Mouse (Mus musculus) cerebral cortex, adult 2 months (tissue): ENCODE measurements around the gene Anks1b.

Experiments used
- WGBS: fragments of 180-500 bp; shearing (Covaris S2); methylation state at CpG from one replicate; pipeline ENCODE4 v1.1.7; 2018; 5-methylcytosine and 5-hydroxymethylcytosine counted together

The Anks1b gene

DNA sequence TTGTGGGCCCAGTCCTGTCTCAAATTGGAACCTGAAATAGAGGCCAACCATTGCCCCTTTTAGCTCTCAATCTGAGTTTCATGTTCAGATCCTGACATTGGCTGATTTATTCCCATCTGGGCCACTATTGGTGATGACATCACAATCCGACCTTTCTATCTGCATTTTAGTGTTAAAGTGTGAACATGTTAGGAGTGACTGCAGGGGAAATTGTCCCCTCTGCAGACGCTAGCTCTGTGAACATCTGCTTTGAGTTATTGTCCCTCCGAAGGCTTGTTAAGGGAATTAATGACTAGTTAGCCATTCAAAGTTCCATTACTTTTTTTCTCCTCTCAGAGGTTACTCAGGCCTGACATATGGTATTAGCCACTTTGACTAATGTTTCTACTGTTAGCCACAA is 810.5 kb downstream of the Anks1b start:
- WGBS, result 66% methylated on average over 3 of the region's 3 CpGs

DNA sequence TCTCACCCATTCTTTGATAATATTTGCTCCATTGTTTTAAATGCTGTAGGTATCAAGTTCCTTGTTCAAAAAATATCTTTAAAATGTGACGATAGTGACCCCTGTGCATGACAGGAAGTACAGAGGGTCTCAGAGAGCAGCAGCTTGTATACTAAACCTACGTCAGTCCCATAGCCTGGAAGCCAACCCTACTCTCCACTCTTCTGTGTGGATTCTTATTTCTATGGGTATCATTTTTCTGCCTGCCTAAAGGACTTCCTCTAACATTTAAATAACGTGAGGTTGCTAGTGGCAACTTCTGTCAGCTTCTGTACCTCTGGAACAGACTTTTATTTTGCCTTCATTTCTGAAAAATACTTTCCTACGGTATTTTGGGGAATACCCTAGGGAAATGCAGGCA is 812.1 kb downstream of the Anks1b start:
- 45% methylated on average over 4 of the region's 4 CpGs for WGBS

- 64% methylated on average over 5 of the region's 5 CpGs for WGBS
Observed at GRCm38 (mm10) chr10:90688153-90688552, 814.8 kb downstream of the Anks1b start.

DNA sequence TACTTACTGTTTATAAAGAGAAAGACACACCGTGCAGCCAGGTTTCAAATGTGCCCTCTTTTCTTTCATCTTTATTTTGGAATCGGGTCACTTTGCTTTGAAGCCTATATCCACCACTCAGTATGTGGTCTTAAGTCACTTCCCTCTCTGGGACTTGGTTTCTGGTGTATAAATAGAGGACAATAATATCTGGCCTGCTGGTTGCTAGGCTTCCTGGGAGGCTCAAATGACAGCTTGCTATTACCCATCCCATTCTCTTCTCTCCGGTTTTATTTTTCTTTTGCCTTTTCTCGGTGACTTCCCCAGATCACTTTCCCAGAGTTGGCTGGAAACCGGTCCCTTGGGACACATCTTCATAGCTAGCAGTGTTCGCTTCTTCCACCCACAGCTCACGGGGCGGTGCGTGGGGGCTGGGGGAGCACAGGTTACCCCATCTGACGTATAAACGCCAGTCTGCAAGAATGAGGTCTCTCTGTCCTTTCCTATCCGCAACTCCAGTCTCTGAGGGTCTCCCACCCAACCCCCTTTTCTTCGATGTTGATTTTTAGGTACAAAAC is 815.5 kb downstream of the Anks1b start:
- WGBS, result 41% methylated on average over 13 of the region's 13 CpGs

GRCm38 (mm10) chr10:90689854-90690513 is 816.7 kb downstream of the Anks1b start:
- 23% methylated on average over 11 of the region's 11 CpGs for WGBS

DNA sequence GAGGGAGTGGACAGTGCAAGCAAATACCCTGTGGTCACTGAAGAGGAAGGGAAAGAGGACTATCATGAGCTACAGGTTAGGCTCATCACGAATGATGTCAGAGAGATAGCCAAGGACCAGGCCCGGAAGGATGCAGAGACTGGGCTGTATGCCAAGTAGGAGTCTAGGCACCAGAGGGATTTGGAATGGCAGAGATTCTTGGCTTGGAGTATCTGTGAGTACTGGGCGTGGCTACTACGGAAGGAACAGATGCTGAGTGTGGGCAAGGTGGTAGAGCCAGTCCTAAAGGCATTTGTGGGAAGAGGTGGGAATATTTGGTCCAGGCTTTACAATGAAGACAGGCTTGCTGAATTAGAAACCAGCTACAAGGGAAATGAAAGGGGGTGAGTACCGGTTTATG is 823.4 kb downstream of the Anks1b start:
- 33% methylated on average over 5 of the region's 5 CpGs for WGBS

DNA sequence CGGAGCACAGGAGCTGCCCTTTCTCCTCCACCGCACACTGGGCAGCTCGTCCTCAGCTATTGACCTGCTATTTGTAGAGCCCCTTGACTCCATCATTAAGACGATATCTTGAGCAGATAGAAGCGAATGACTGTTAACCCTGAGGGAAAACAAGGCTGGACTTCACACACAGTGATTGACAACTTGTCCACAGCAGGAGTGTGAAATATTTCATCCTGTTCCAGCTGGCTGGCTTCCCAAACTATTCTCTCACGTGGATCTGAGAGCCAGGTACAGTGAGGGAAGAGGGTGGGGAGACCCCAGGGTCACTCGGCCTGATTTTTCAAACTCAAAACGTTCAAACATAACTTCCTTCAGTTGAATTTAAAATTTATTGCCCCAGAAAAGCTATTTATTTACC is 824.1 kb downstream of the Anks1b start:
- 55% methylated on average over 8 of the region's 8 CpGs for WGBS

DNA sequence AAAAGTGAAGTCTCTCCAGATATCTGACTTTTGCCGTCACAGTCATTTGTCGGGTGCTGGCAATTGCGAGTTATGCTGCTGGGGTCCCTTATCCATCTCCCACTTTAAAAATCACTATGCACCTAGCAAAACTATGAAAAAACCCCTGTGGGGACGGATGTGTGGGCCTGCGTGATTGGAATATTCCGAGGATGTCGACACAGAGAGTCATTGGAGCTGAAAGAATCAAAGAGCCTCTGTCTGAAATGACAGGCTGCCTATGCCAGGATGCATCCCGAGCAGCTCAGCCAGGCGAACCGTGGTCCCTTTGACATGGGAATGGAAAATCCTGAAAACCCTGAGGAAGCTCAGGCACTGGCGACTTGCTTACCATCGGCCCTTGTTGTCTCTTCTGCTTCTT is 825.9 kb downstream of the Anks1b start:
- 55% methylated on average over 12 of the region's 12 CpGs for WGBS

DNA sequence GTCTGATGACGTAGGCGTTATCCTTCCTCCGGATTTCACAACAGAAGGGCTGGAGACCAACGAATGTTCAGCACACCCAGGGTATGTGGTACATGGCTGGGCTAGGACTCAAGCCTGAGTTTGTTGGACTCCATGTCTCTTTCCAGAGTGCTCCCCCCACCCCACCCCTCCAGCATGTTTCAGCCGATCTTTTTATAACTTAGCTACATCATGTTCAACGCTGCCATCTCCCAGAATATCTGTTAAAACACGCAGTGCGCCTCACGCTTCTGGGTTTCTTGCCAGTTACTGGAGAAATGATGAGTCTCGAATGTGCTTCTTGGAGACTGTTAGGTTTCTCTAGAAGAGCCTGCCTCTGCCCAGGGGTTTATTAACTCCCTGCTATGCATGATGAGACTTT is 831.3 kb downstream of the Anks1b start:
- 45% methylated on average over 10 of the region's 10 CpGs for WGBS

GRCm38 (mm10) chr10:90708822-90709601 is 835.7 kb downstream of the Anks1b start:
- WGBS, result 52% methylated on average over 11 of the region's 11 CpGs

GRCm38 (mm10) chr10:90709602-90709931 is 836.3 kb downstream of the Anks1b start:
- 38% methylated on average over 5 of the region's 5 CpGs for WGBS

DNA sequence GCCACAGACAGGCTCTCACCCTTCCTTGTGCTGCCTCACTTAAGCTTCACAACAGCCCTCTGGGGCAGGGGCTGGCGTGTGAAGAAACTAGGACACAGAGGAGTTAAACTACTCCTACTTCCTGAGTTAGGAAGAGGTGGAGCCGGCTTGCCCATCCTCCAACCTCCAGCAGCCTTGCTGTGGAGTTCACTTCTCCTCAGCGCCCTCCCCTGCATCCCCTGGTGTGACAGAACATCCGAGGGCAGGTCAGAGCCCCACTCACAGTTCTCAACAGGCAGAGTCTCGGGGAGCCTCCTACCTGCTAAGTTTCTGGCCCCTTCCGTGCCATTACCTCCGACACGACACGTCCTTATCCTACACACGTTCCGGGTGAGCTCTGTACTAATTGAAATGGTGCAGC is 844.7 kb downstream of the Anks1b start:
- 38% methylated on average over 11 of the region's 11 CpGs for WGBS

GRCm38 (mm10) chr10:90718684-90719083 is 845.4 kb downstream of the Anks1b start:
- WGBS, result 84% methylated on average over 9 of the region's 9 CpGs

GRCm38 (mm10) chr10:90719996-90720395 is 846.7 kb downstream of the Anks1b start:
- 40% methylated on average over 4 of the region's 4 CpGs for WGBS

DNA sequence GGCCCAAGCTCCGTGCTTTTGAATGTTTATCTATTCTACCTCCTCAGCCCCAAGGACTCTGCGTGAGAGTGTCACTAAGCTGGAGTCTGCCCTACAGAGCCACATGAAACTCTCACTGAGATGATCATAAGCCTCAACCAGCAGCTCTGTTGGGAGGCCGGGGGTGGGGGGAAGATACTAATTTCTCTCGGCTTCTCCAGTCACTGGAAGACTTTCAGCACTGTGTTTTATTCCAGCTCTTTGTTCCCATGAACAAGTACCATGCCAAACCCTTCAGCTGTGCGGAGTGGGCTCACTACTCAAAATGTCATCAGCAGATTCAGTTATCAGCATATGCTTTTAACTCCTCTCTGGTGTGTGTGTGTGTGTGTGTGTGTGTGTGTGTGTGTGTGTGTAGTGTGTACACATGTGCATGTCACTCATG is 849.8 kb downstream of the Anks1b start:
- WGBS, result 28% methylated on average over 5 of the region's 5 CpGs

DNA sequence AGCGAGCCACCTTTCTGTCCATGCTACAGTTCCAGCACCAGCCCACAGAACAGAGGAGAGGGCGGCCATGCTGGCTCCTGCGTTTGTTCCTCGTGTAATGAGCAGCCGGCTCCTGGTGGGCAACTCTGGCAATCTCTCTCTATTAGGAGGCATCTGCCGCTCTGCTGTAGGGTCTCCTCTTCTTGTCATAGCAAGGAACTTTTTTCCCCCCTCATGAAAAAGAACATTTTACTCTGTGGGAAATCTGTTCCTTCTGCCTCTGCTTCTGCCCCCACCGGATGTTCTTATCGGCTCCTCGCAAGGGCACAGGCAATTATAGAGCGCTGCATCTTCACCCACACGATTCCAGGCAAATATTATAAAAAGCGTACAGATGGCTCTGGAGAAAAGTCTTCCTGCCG is 850.6 kb downstream of the Anks1b start:
- WGBS, result 29% methylated on average over 13 of the region's 13 CpGs

GRCm38 (mm10) chr10:90724931-90725330 is 851.6 kb downstream of the Anks1b start:
- 48% methylated on average over 1 of the region's 1 CpGs for WGBS

GRCm38 (mm10) chr10:90728401-90729358 is 855.4 kb downstream of the Anks1b start:
- WGBS, result 25% methylated on average over 22 of the region's 22 CpGs

- WGBS, result 37% methylated on average over 10 of the region's 10 CpGs
Observed at GRCm38 (mm10) chr10:90729527-90729926, 856.2 kb downstream of the Anks1b start.

- WGBS, result 54% methylated on average over 4 of the region's 4 CpGs
Observed at GRCm38 (mm10) chr10:90732823-90733222, 859.5 kb downstream of the Anks1b start.

DNA sequence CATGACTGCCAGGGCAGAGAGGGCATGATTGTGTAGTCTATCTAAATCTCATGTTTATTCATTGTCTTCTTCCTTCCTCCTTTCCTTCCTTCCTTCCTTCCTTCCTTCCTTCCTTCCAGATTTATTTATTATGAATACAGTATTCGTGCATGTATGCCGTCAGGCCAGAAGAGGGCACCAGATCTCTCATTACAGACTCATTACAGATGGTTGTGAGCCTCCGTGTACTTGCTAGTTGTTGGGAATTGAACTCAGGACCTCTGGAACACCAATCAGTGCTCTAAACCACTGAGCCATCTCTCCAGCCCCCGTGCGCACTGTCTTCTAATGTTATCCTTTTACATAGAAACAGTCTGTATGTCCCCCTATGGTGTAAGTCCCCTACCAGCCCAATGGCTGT is 860.3 kb downstream of the Anks1b start:
- WGBS, result 28% methylated on average over 5 of the region's 5 CpGs

DNA sequence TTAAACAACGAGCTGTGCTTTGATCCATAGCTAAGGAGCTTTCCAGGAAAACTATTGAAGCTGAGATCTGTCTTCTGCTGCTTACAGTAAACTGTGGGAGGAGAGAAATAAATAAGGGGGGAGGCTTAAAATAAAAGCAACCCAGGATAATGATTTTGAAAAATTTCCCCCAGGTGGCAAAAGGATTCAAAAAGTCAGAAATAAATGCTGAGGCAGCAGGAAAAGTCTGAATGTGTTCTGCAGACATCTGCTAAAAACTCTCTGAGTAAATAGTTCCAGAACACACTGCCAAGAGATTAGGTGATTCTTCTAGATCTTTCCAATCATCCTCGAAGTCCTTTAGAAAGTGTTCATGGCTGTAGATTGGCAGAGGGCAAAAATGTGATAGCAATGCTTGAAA is 865.2 kb downstream of the Anks1b start:
- 45% methylated on average over 2 of the region's 2 CpGs for WGBS
